25 mouse cellular contexts compared by ENCODE assay signal in genomic region chr16:91337480-91337879, GRCm38 (mm10). TPM values are rescaled to one million over a fixed set of nuclear protein-coding genes. Genes with fewer than 3 reads are reported as not detected.
DNase-seq lines count a peak whose midpoint lies in the region; ATAC-seq and TF ChIP-seq lines count a peak whose summit lies in the region.
"Had no signal": no experiment of that assay in that cellular context is flagged by ENCODE, and none has a peak within 500 bp of the region (broad histone marks: within the 10 kb centered on the region; RNA-seq: fewer than 3 reads in every experiment).

No protein-coding gene starts in this region.

- no peak for ATAC-seq in hindbrain, embryonic 16.5 days
- ATAC-seq in neural tube, embryonic 12.5 days (ENCODE audit: low FRiP score, low read depth) = no peak
- ATAC-seq in neural tube, embryonic 15.5 days (ENCODE audit: low FRiP score) = no peak
- ATAC-seq in midbrain, embryonic 12.5 days (ENCODE audit: low FRiP score, low read depth) = peak; percentile 84
- no peak for ATAC-seq in intestine, postnatal 0 days

- H3K4me3 ChIP-seq in hindbrain, embryonic 10.5 days = no peak overlapping the region
- no peak overlapping the region for H3K4me3 ChIP-seq in hindbrain, embryonic 16.5 days (ENCODE audit: low read length)
- H3K4me3 ChIP-seq in neural tube, embryonic 12.5 days = no peak overlapping the region
- H3K4me3 ChIP-seq in neural tube, embryonic 15.5 days (replicated peaks) = no peak overlapping the region
- H3K4me3 ChIP-seq in midbrain, embryonic 12.5 days = no peak overlapping the region
- no peak overlapping the region for H3K4me3 ChIP-seq in intestine, postnatal 0 days (ENCODE audit: low read depth, low read length)
- H3K4me3 ChIP-seq: embryonic facial prominence, embryonic 12.5 days; hindbrain, embryonic 15.5 days; limb, embryonic 13.5 days; liver, embryonic 15.5 days; stomach, embryonic 15.5 days had no signal

- H3K36me3 ChIP-seq in hindbrain, embryonic 10.5 days = no peaks in the 10 kb centered on the region
- H3K36me3 ChIP-seq in hindbrain, embryonic 16.5 days (ENCODE audit: control insufficient read depth, insufficient read depth, low read length) = no peaks in the 10 kb centered on the region
- no peaks in the 10 kb centered on the region for H3K36me3 ChIP-seq in neural tube, embryonic 12.5 days
- no peaks in the 10 kb centered on the region for H3K36me3 ChIP-seq in neural tube, embryonic 15.5 days
- H3K36me3 ChIP-seq in midbrain, embryonic 12.5 days = no peaks in the 10 kb centered on the region
- no peaks in the 10 kb centered on the region for H3K36me3 ChIP-seq in intestine, postnatal 0 days (ENCODE audit: control insufficient read depth, insufficient read depth)
- H3K36me3 ChIP-seq: embryonic facial prominence, embryonic 12.5 days; hindbrain, embryonic 15.5 days; limb, embryonic 13.5 days; liver, embryonic 15.5 days; stomach, embryonic 15.5 days had no signal

- H3K27ac ChIP-seq in hindbrain, embryonic 10.5 days = peak overlapping the region; percentile 64
- H3K27ac ChIP-seq in hindbrain, embryonic 16.5 days (ENCODE audit: low read depth, low read length) = no peak overlapping the region
- H3K27ac ChIP-seq in neural tube, embryonic 12.5 days = no peak overlapping the region
- H3K27ac ChIP-seq in neural tube, embryonic 15.5 days (replicated peaks) = no peak overlapping the region
- H3K27ac ChIP-seq in midbrain, embryonic 12.5 days (replicated peaks) = peak overlapping the region; percentile 49
- H3K27ac ChIP-seq in intestine, postnatal 0 days (ENCODE audit: low read depth, low read length) = no peak overlapping the region
- H3K27ac ChIP-seq: embryonic facial prominence, embryonic 12.5 days; hindbrain, embryonic 15.5 days; kidney, postnatal 0 days; limb, embryonic 13.5 days; liver, embryonic 15.5 days; macrophage; stomach, embryonic 15.5 days had no signal

- TF ChIP-seq CTCF in intestine, postnatal 0 days (IDR thresholded peaks at IDR 0.05; ENCODE audit: low read depth) = no peak

- DNase-seq in hindbrain, embryonic 10.5 days (ENCODE audit: low spot score) = peak; percentile 20
- no peak for DNase-seq in heart, adult 11 months
- DNase-seq: adrenal gland, adult 2 months; cerebellum, adult 8-10 months; gastrocnemius, postnatal 14 days; kidney, adult 18-20 months; right cerebral cortex, postnatal 25 days; thymus, adult 2 months had no signal

- no peak overlapping the region for H3K9ac ChIP-seq in hindbrain, embryonic 16.5 days (ENCODE audit: low read depth, low read length)
- 0 out of 2 replicates have a peak overlapping the region, but pooled peaks have one; percentile 26 for H3K9ac ChIP-seq in neural tube, embryonic 12.5 days
- no peak overlapping the region for H3K9ac ChIP-seq in neural tube, embryonic 15.5 days (replicated peaks)
- peak overlapping the region; percentile 28; the same call in 1 of the 2 replicates for H3K9ac ChIP-seq in midbrain, embryonic 12.5 days (replicated peaks)
- no peak overlapping the region for H3K9ac ChIP-seq in intestine, postnatal 0 days (ENCODE audit: low read depth, low read length)
- H3K9ac ChIP-seq: embryonic facial prominence, embryonic 12.5 days; hindbrain, embryonic 15.5 days; limb, embryonic 13.5 days; liver, embryonic 15.5 days; stomach, embryonic 15.5 days had no signal

- H3K27me3 ChIP-seq in hindbrain, embryonic 10.5 days (ENCODE audit: insufficient read depth, poor library complexity, severe bottlenecking) = peaks cover 63% of the 10 kb centered on the region
- peaks cover 2% of the 10 kb centered on the region; the same call in 1 of the 2 replicates for H3K27me3 ChIP-seq in hindbrain, embryonic 16.5 days (replicated peaks; ENCODE audit: control insufficient read depth, insufficient read depth, low read length)
- peaks cover 44% of the 10 kb centered on the region for H3K27me3 ChIP-seq in neural tube, embryonic 12.5 days (replicated peaks)
- H3K27me3 ChIP-seq in neural tube, embryonic 15.5 days (replicated peaks) = peaks cover 38% of the 10 kb centered on the region
- H3K27me3 ChIP-seq in midbrain, embryonic 12.5 days = peaks cover 11% of the 10 kb centered on the region; the same call in 1 of the 2 replicates
- H3K27me3 ChIP-seq in intestine, postnatal 0 days (replicated peaks; ENCODE audit: control insufficient read depth, insufficient read depth, low read length) = no peaks in the 10 kb centered on the region
- H3K27me3 ChIP-seq: hindbrain, embryonic 15.5 days; stomach, embryonic 15.5 days had no signal

- WGBS in hindbrain, embryonic 10.5 days = 49% methylated on average over 5 of the region's 5 CpGs
- 53% methylated on average over 5 of the region's 5 CpGs for WGBS in hindbrain, embryonic 16.5 days
- 58% methylated on average over 5 of the region's 5 CpGs for WGBS in neural tube, embryonic 12.5 days
- WGBS in neural tube, embryonic 15.5 days = 65% methylated on average over 5 of the region's 5 CpGs
- 31% methylated on average over 5 of the region's 5 CpGs for WGBS in midbrain, embryonic 12.5 days
- WGBS in intestine, postnatal 0 days = 69% methylated on average over 5 of the region's 5 CpGs

- no peak overlapping the region for H3K4me2 ChIP-seq in hindbrain, embryonic 16.5 days (ENCODE audit: low read length)
- no peak overlapping the region for H3K4me2 ChIP-seq in neural tube, embryonic 12.5 days (replicated peaks)
- no peak overlapping the region for H3K4me2 ChIP-seq in neural tube, embryonic 15.5 days
- no peak overlapping the region for H3K4me2 ChIP-seq in midbrain, embryonic 12.5 days (replicated peaks)
- H3K4me2 ChIP-seq in intestine, postnatal 0 days (replicated peaks; ENCODE audit: low read depth) = no peak overlapping the region
- H3K4me2 ChIP-seq: embryonic facial prominence, embryonic 12.5 days; hindbrain, embryonic 15.5 days; limb, embryonic 13.5 days; stomach, embryonic 15.5 days had no signal

- H3K4me1 ChIP-seq in hindbrain, embryonic 10.5 days (replicated peaks) = peaks cover 39% of the 10 kb centered on the region
- no peaks in the 10 kb centered on the region; the same call in 1 of the 2 replicates for H3K4me1 ChIP-seq in hindbrain, embryonic 16.5 days (ENCODE audit: control insufficient read depth, insufficient read depth, low read depth, low read length)
- peaks cover 13% of the 10 kb centered on the region; the same call in 1 of the 2 replicates for H3K4me1 ChIP-seq in neural tube, embryonic 12.5 days
- H3K4me1 ChIP-seq in neural tube, embryonic 15.5 days = peaks cover 6% of the 10 kb centered on the region; the same call in 1 of the 2 replicates
- H3K4me1 ChIP-seq in midbrain, embryonic 12.5 days = peaks cover 19% of the 10 kb centered on the region
- H3K4me1 ChIP-seq in intestine, postnatal 0 days (replicated peaks; ENCODE audit: control insufficient read depth, insufficient read depth, low read length) = no peaks in the 10 kb centered on the region
- H3K4me1 ChIP-seq: embryonic facial prominence, embryonic 12.5 days; hindbrain, embryonic 15.5 days; stomach, embryonic 15.5 days had no signal

- no peaks in the 10 kb centered on the region for H3K9me3 ChIP-seq in hindbrain, embryonic 10.5 days
- H3K9me3 ChIP-seq in hindbrain, embryonic 16.5 days (ENCODE audit: control insufficient read depth, low read length) = no peaks in the 10 kb centered on the region
- no peaks in the 10 kb centered on the region for H3K9me3 ChIP-seq in neural tube, embryonic 12.5 days
- no peaks in the 10 kb centered on the region for H3K9me3 ChIP-seq in neural tube, embryonic 15.5 days (replicated peaks)
- 0 out of 2 replicates have a peak, but pooled peaks cover 5% of the 10 kb centered on the region for H3K9me3 ChIP-seq in midbrain, embryonic 12.5 days
- H3K9me3 ChIP-seq in intestine, postnatal 0 days (ENCODE audit: control insufficient read depth) = no peaks in the 10 kb centered on the region
- H3K9me3 ChIP-seq: embryonic facial prominence, embryonic 12.5 days; hindbrain, embryonic 15.5 days; limb, embryonic 13.5 days; liver, embryonic 15.5 days; stomach, embryonic 15.5 days had no signal

RNA-seq across cellular contexts. Expression of gene Ifnar2, which starts 35.1 kb away (rescaled TPM):
- 27.8 and 29.3 TPM in 2 replicates for polyA plus RNA-seq in hindbrain, embryonic 10.5 days (2016; fragmentation: Nextera tagmentation; extraction: Ambion mirVana)
- 40.6 and 41.7 TPM in 2 replicates for polyA plus RNA-seq in hindbrain, embryonic 16.5 days (2015; fragmentation: Nextera tagmentation; extraction: Ambion mirVana)
- polyA plus RNA-seq in neural tube, embryonic 12.5 days (2016; fragmentation: Nextera tagmentation; extraction: Ambion mirVana) = 30.7 and 35.4 TPM in 2 replicates
- polyA plus RNA-seq in neural tube, embryonic 15.5 days (2015; fragmentation: Nextera tagmentation; extraction: Ambion mirVana) = 42.3 and 45.8 TPM in 2 replicates
- polyA plus RNA-seq in midbrain, embryonic 12.5 days (2016; fragmentation: Nextera tagmentation; extraction: Ambion mirVana) = 29.5 and 33.5 TPM in 2 replicates
- polyA plus RNA-seq in intestine, postnatal 0 days (2015; fragmentation: Nextera tagmentation; extraction: Ambion mirVana) = 68.4 and 75.5 TPM in 2 replicates

RNA-seq across cellular contexts. Expression of gene Gm21970, which starts 54.0 kb away (rescaled TPM):
- not detected in 2 replicates for polyA plus RNA-seq in hindbrain, embryonic 10.5 days (2016; fragmentation: Nextera tagmentation; extraction: Ambion mirVana)
- not detected in 2 replicates for polyA plus RNA-seq in hindbrain, embryonic 16.5 days (2015; fragmentation: Nextera tagmentation; extraction: Ambion mirVana)
- not detected in 2 replicates for polyA plus RNA-seq in neural tube, embryonic 12.5 days (2016; fragmentation: Nextera tagmentation; extraction: Ambion mirVana)
- polyA plus RNA-seq in neural tube, embryonic 15.5 days (2015; fragmentation: Nextera tagmentation; extraction: Ambion mirVana) = not detected in 2 replicates
- not detected in 2 replicates for polyA plus RNA-seq in midbrain, embryonic 12.5 days (2016; fragmentation: Nextera tagmentation; extraction: Ambion mirVana)
- not detected in 2 replicates for polyA plus RNA-seq in intestine, postnatal 0 days (2015; fragmentation: Nextera tagmentation; extraction: Ambion mirVana)
- polyA plus RNA-seq: adrenal gland, adult 2 months; C2C12; embryonic facial prominence, embryonic 12.5 days; heart, embryonic 16.5 days; hindbrain, embryonic 15.5 days; kidney, postnatal 0 days; limb, embryonic 13.5 days; lung, embryonic 16.5 days; macrophage; neural tube, embryonic 14.5 days; spleen, adult 2 months; stomach, embryonic 15.5 days; thymus, adult 2 months had no signal

Comparison
In these comparisons a context has a peak if more than half of its experiments do, and no peak if none do; other contexts are left out.
1. H3K27ac ChIP-seq: peak in hindbrain, embryonic 10.5 days (single experiment) and midbrain, embryonic 12.5 days (single experiment); none in hindbrain, embryonic 16.5 days (single experiment), neural tube, embryonic 12.5 days (single experiment), neural tube, embryonic 15.5 days (single experiment) and intestine, postnatal 0 days (single experiment).
2. H3K9ac ChIP-seq: peak in neural tube, embryonic 12.5 days (single experiment) and midbrain, embryonic 12.5 days (single experiment); none in hindbrain, embryonic 16.5 days (single experiment), neural tube, embryonic 15.5 days (single experiment) and intestine, postnatal 0 days (single experiment).